ENCODE assay signal across 24 mouse cellular contexts in the genomic region with DNA sequence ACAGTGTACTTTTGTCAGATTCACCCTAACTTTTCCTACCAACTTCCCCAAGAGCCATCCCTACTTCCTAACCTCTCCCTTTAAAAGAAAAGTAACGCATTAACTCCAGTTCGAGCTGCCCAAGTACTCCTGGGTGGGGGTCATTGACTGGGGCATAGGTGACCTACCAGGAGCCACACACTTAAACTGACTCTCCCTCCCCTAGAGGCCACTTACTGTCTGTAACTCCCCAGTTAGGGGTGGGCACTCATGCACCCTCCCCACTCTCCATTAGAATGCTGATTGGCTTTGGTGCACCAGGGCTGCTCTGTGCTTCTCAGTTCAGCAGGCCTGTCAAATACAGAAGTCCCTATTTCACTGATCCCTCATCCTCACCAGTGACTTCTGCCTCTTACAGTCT. TPM values are rescaled to one million over a fixed set of nuclear protein-coding genes. Genes with fewer than 3 reads are reported as not detected.
DNase-seq lines count a peak whose midpoint lies in the region; ATAC-seq and TF ChIP-seq lines count a peak whose summit lies in the region.
"Had no signal": no experiment of that assay in that cellular context is flagged by ENCODE, and none has a peak within 500 bp of the region (broad histone marks: within the 10 kb centered on the region; RNA-seq: fewer than 3 reads in every experiment).

No protein-coding gene starts in this region.

- no peak overlapping the region for H3K27ac ChIP-seq in kidney, adult 2 months (ENCODE audit: insufficient read depth, low read depth, low read length)
- H3K27ac ChIP-seq in liver, embryonic 12.5 days: no peak overlapping the region
- H3K27ac ChIP-seq: forebrain, embryonic 10.5 days; forebrain, embryonic 13.5 days; hindbrain, embryonic 12.5 days; hindbrain, embryonic 15.5 days had no signal

- no peak for TF ChIP-seq POLR2A in kidney, adult 2 months (IDR thresholded peaks at IDR 0.05; ENCODE audit: low read depth, low read length)

- no peaks in the 10 kb centered on the region for H3K9me3 ChIP-seq in liver, embryonic 12.5 days (replicated peaks)
- H3K9me3 ChIP-seq: forebrain, embryonic 10.5 days; forebrain, embryonic 13.5 days; G1E; hindbrain, embryonic 12.5 days; hindbrain, embryonic 15.5 days had no signal

- H3K9ac ChIP-seq in liver, embryonic 12.5 days: no peak overlapping the region
- H3K9ac ChIP-seq: forebrain, embryonic 13.5 days; hindbrain, embryonic 12.5 days; hindbrain, embryonic 15.5 days had no signal

- no peak overlapping the region for H3K4me3 ChIP-seq in kidney, adult 2 months (ENCODE audit: insufficient read depth, low read depth, low read length)
- no peak overlapping the region for H3K4me3 ChIP-seq in liver, embryonic 12.5 days
- H3K4me3 ChIP-seq: forebrain, embryonic 10.5 days; forebrain, embryonic 13.5 days; hindbrain, embryonic 12.5 days; hindbrain, embryonic 15.5 days had no signal

- no peak for TF ChIP-seq CTCF in kidney, adult 2 months (conservative IDR thresholded peaks at IDR 0.05; ENCODE audit: insufficient read depth, insufficient read length, low read depth, low read length)

- 58% methylated on average over 2 of the region's 2 CpGs for WGBS in kidney, adult 2 months
- WGBS in liver, embryonic 12.5 days (ENCODE audit: insufficient replicate concordance): 67% methylated on average over 2 of the region's 2 CpGs

- peak; percentile 49; the same call in 1 of the 2 replicates for ATAC-seq in liver, embryonic 12.5 days
- ATAC-seq in hematopoietic stem cell, adult 5-6 weeks (replicated peaks in 1 of 2; ENCODE audit: insufficient read depth in 1 of 2, low FRiP score in 2 of 2, low TSS enrichment in 1 of 2, low read depth in 1 of 2, poor library complexity in 2 of 2, severe bottlenecking in 2 of 2): 0 out of 4 replicates have a peak, but pooled peaks have one; percentile 25 to 46
- ATAC-seq: forebrain, embryonic 13.5 days; forebrain, embryonic 16.5 days; Patski had no signal

- no peaks in the 10 kb centered on the region for H3K36me3 ChIP-seq in kidney, adult 2 months (ENCODE audit: control insufficient read depth, insufficient read depth, low read length)
- H3K36me3 ChIP-seq in liver, embryonic 12.5 days: no peaks in the 10 kb centered on the region
- H3K36me3 ChIP-seq in splenic B cell, adult 2 months (ENCODE audit: control insufficient read depth, insufficient read depth, low read length, poor library complexity, severe bottlenecking): peaks cover 3% of the 10 kb centered on the region; the same call in 1 of the 2 replicates
- H3K36me3 ChIP-seq: forebrain, embryonic 10.5 days; G1E; hindbrain, embryonic 12.5 days; hindbrain, embryonic 15.5 days had no signal

- no peaks in the 10 kb centered on the region; the same call in 1 of the 2 replicates for H3K4me1 ChIP-seq in kidney, adult 2 months (ENCODE audit: control insufficient read depth, insufficient read depth, low read length)
- 0 out of 2 replicates have a peak, but pooled peaks cover 3% of the 10 kb centered on the region for H3K4me1 ChIP-seq in liver, embryonic 12.5 days
- H3K4me1 ChIP-seq: forebrain, embryonic 10.5 days; forebrain, embryonic 13.5 days; hindbrain, embryonic 12.5 days; hindbrain, embryonic 15.5 days had no signal

- no peak overlapping the region for H3K4me2 ChIP-seq in liver, embryonic 12.5 days
- H3K4me2 ChIP-seq: forebrain, embryonic 13.5 days; heart, embryonic 11.5 days; hindbrain, embryonic 12.5 days; hindbrain, embryonic 15.5 days had no signal

- no peaks in the 10 kb centered on the region for H3K27me3 ChIP-seq in kidney, adult 2 months (replicated peaks; ENCODE audit: control insufficient read depth, insufficient read depth, low read length)
- H3K27me3 ChIP-seq in liver, embryonic 12.5 days (replicated peaks): no peaks in the 10 kb centered on the region
- no peaks in the 10 kb centered on the region for H3K27me3 ChIP-seq in splenic B cell, adult 2 months (ENCODE audit: control insufficient read depth, insufficient read depth, low read length, poor library complexity, severe bottlenecking)
- H3K27me3 ChIP-seq: CH12.LX; forebrain, embryonic 13.5 days; hindbrain, embryonic 12.5 days; hindbrain, embryonic 15.5 days; Patski had no signal

- peak; percentile 12 for DNase-seq in kidney, adult 2 months
- no peak for DNase-seq in kidney, postnatal 4 days
- no peak for DNase-seq in liver
- peak; percentile 17 for DNase-seq in splenic B cell, adult 2 months (ENCODE audit: low read depth, low spot score)
- DNase-seq in layer of hippocampus, postnatal 25 days (ENCODE audit: extremely low spot score in 1 of 2, low spot score in 1 of 2): no peak
- DNase-seq: adrenal gland, postnatal 10 days; adrenal gland, postnatal 36 days; B cell, adult 2 months; cerebellum, adult 18-20 months; cerebellum, adult 9-10 months; cerebellum, postnatal 14 days; gastrocnemius, postnatal 10 days; gastrocnemius, postnatal 36 days had no signal

RNA-seq across cellular contexts. Expression of gene Ppm1k, which starts 8.3 kb away (rescaled TPM):
- 3.2 and 6.2 TPM in 2 replicates for polyA plus RNA-seq in kidney, adult 2 months (2012; rRNA removed)
- polyA plus RNA-seq in liver, embryonic 12.5 days (2016; fragmentation: Nextera tagmentation; extraction: Ambion mirVana): 2.2 and 2.9 TPM in 2 replicates
- 16.2 and 19.8 TPM in 2 replicates for total RNA-seq in hematopoietic stem cell, adult 5-6 weeks (2017)
- 10 to 100 TPM; 65.7 to 69.1 TPM for total RNA-seq in layer of hippocampus, postnatal 25 days (2021)

RNA-seq across cellular contexts. Expression of gene Herc6, which starts 53.9 kb away (rescaled TPM):
- 3.5 and 4.0 TPM in 2 replicates for polyA plus RNA-seq in kidney, adult 2 months (2012; rRNA removed)
- 2.9 and 3.8 TPM in 2 replicates for polyA plus RNA-seq in liver, embryonic 12.5 days (2016; fragmentation: Nextera tagmentation; extraction: Ambion mirVana)
- total RNA-seq in hematopoietic stem cell, adult 5-6 weeks (2017): 29.0 and 35.5 TPM in 2 replicates
- 1 to 10 TPM; 4.2 to 4.3 TPM for total RNA-seq in layer of hippocampus, postnatal 25 days (2021)
- polyA plus RNA-seq: G1E had no signal

Comparison
In these comparisons a context has a peak if more than half of its experiments do, and no peak if none do; other contexts are left out.
1. DNase-seq: peak in kidney, adult 2 months (single experiment) and splenic B cell, adult 2 months (single experiment); none in kidney, postnatal 4 days (0 of 2), liver (single experiment) and layer of hippocampus, postnatal 25 days (0 of 2).